Mouse (Mus musculus): Measurements from ENCODE around the gene Midn.

DNA sequence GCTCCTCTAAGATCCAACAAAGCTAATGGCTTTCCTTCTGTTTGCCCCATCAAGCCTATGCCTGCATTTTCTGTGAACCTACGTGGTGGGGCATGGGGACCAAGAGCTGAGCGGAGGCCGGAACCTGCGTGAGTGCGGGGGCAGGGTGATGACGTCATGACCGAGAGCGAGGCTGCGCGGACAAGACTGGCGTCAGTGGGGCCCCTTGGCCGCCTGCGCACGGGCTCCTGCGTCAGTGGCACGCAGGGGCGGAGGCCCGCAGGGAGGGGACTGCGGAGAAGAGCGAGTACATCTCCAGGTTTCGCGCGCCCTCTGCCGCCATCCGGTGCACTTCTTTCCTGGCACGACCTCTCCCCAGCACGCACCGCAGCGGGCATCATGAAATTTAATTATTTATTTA is 6.8 kb upstream of the Midn start:
- TF ChIP-seq CTCF (IDR thresholded peaks at IDR 0.05; ENCODE audit: borderline replicate concordance, insufficient read depth, low read length) (peak; percentile 83), POLR2A (IDR thresholded peaks at IDR 0.05; ENCODE audit: low read depth, low read length) (peak; percentile 64)
